Mouse (Mus musculus): ENCODE measurements around the gene Ahdc1. TPM values are rescaled to one million over a fixed set of nuclear protein-coding genes. Genes with fewer than 3 reads are reported as not detected.

Gene Ahdc1
- polyA plus RNA-seq, 1 experiment from 2014 or later, result 12.6 TPM

GRCm38 (mm10) chr4:133045771-133046474 is 34.9 kb downstream of the Ahdc1 start:
- H3K4me2 ChIP-seq (replicated peaks), result peak overlapping the region; percentile 41; the same call in 1 of the 2 replicates
- no peaks in the 10 kb centered on the region for H3K36me3 ChIP-seq
- peaks cover 100% of the 10 kb centered on the region for H3K4me1 ChIP-seq (replicated peaks)
- ATAC-seq, result no peak
- H3K9me3 ChIP-seq, result no peaks in the 10 kb centered on the region
- no peaks in the 10 kb centered on the region for H3K27me3 ChIP-seq
- H3K9ac ChIP-seq (replicated peaks), result peak overlapping the region; percentile 59
- 30% methylated on average over 11 of the region's 11 CpGs for WGBS
- no peak overlapping the region for H3K4me3 ChIP-seq (replicated peaks)
- peak overlapping the region; percentile 93 for H3K27ac ChIP-seq

- Histone ChIP-seq H3K27me3 (no peaks in the 10 kb centered on the region), H3K4me2 (replicated peaks) (peak overlapping the region; percentile 41), H3K9me3 (no peaks in the 10 kb centered on the region), H3K27ac (peak overlapping the region; percentile 93), H3K4me3 (replicated peaks) (peak overlapping the region; percentile 5; the same call in 1 of the 2 replicates), H3K4me1 (replicated peaks) (peaks cover 100% of the 10 kb centered on the region), H3K36me3 (no peaks in the 10 kb centered on the region), H3K9ac (replicated peaks) (peak overlapping the region; percentile 59)
- 22% methylated on average over 12 of the region's 12 CpGs for WGBS
- peak; percentile 27 for ATAC-seq
These were observed 35.8 kb downstream of the Ahdc1 start for GRCm38 (mm10) chr4:133046691-133047352.

- peak; percentile 55 for ATAC-seq
- peak overlapping the region; percentile 5; the same call in 1 of the 2 replicates for H3K4me3 ChIP-seq (replicated peaks)
- H3K9ac ChIP-seq (replicated peaks), result peak overlapping the region; percentile 59
- H3K4me2 ChIP-seq (replicated peaks), result peak overlapping the region; percentile 41
- 4% methylated on average over 16 of the region's 16 CpGs for WGBS
- no peaks in the 10 kb centered on the region for H3K36me3 ChIP-seq
- H3K4me1 ChIP-seq (replicated peaks), result peaks cover 100% of the 10 kb centered on the region
- H3K9me3 ChIP-seq, result no peaks in the 10 kb centered on the region
- H3K27me3 ChIP-seq, result no peaks in the 10 kb centered on the region
- H3K27ac ChIP-seq, result peak overlapping the region; percentile 93
These were observed 36.5 kb downstream of the Ahdc1 start for GRCm38 (mm10) chr4:133047353-133048105.

GRCm38 (mm10) chr4:133049071-133049920 is 38.2 kb downstream of the Ahdc1 start:
- H3K36me3 ChIP-seq, result peaks cover 2% of the 10 kb centered on the region; the same call in 1 of the 2 replicates
- H3K4me2 ChIP-seq (replicated peaks), result no peak overlapping the region
- H3K27ac ChIP-seq, result peak overlapping the region; percentile 93
- H3K9me3 ChIP-seq, result no peaks in the 10 kb centered on the region
- H3K9ac ChIP-seq (replicated peaks), result 0 out of 2 replicates have a peak overlapping the region, but pooled peaks have one; percentile 36
- no peak overlapping the region for H3K4me3 ChIP-seq (replicated peaks)
- WGBS, result 61% methylated on average over 19 of the region's 19 CpGs
- peaks cover 93% of the 10 kb centered on the region for H3K4me1 ChIP-seq (replicated peaks)
- no peaks in the 10 kb centered on the region for H3K27me3 ChIP-seq
- ATAC-seq, result no peak

GRCm38 (mm10) chr4:133050196-133050836 is 39.3 kb downstream of the Ahdc1 start:
- Histone ChIP-seq H3K9me3 (no peaks in the 10 kb centered on the region), H3K4me3 (replicated peaks) (no peak overlapping the region), H3K4me2 (replicated peaks) (no peak overlapping the region), H3K4me1 (replicated peaks) (peaks cover 86% of the 10 kb centered on the region), H3K27ac (no peak overlapping the region), H3K9ac (replicated peaks) (no peak overlapping the region), H3K27me3 (no peaks in the 10 kb centered on the region), H3K36me3 (peaks cover 9% of the 10 kb centered on the region)
- ATAC-seq, result no peak
- 59% methylated on average over 9 of the region's 9 CpGs for WGBS

- Histone ChIP-seq H3K4me3 (replicated peaks) (no peak overlapping the region), H3K9ac (replicated peaks) (peak overlapping the region; percentile 30), H3K36me3 (peaks cover 14% of the 10 kb centered on the region), H3K4me2 (replicated peaks) (no peak overlapping the region), H3K4me1 (replicated peaks) (peaks cover 86% of the 10 kb centered on the region), H3K27me3 (no peaks in the 10 kb centered on the region), H3K27ac (peak overlapping the region; percentile 73), H3K9me3 (no peaks in the 10 kb centered on the region)
- ATAC-seq, result no peak
- WGBS, result 88% methylated on average over 6 of the region's 6 CpGs
These were observed 39.9 kb downstream of the Ahdc1 start for GRCm38 (mm10) chr4:133050837-133051549.

- ATAC-seq, result no peak
- H3K4me2 ChIP-seq (replicated peaks), result peak overlapping the region; percentile 22; the same call in 1 of the 2 replicates
- 42% methylated on average over 14 of the region's 14 CpGs for whole genome bisulfite sequencing
These were observed 40.4 kb downstream of the Ahdc1 start for GRCm38 (mm10) chr4:133051550-133051865.

GRCm38 (mm10) chr4:133052029-133052745 is 41.1 kb downstream of the Ahdc1 start:
- ATAC-seq, result no peak
- H3K27ac ChIP-seq, result peak overlapping the region; percentile 73
- H3K9me3 ChIP-seq, result no peaks in the 10 kb centered on the region
- no peaks in the 10 kb centered on the region for H3K27me3 ChIP-seq
- no peak overlapping the region for H3K4me3 ChIP-seq (replicated peaks)
- 35% methylated on average over 6 of the region's 6 CpGs for WGBS
- peaks cover 14% of the 10 kb centered on the region for H3K36me3 ChIP-seq
- peaks cover 81% of the 10 kb centered on the region for H3K4me1 ChIP-seq (replicated peaks)
- peak overlapping the region; percentile 30 for H3K9ac ChIP-seq (replicated peaks)
- peak overlapping the region; percentile 22; the same call in 1 of the 2 replicates for H3K4me2 ChIP-seq (replicated peaks)

More at GRCm38 (mm10) chr4:133051550-133051865, 40.4 kb downstream of the Ahdc1 start:
- Histone ChIP-seq H3K4me1 (replicated peaks) (peaks cover 86% of the 10 kb centered on the region), H3K27me3 (no peaks in the 10 kb centered on the region), H3K4me3 (replicated peaks) (no peak overlapping the region), H3K36me3 (peaks cover 14% of the 10 kb centered on the region), H3K9me3 (no peaks in the 10 kb centered on the region), H3K9ac (replicated peaks) (peak overlapping the region; percentile 30), H3K27ac (peak overlapping the region; percentile 73)

DNA sequence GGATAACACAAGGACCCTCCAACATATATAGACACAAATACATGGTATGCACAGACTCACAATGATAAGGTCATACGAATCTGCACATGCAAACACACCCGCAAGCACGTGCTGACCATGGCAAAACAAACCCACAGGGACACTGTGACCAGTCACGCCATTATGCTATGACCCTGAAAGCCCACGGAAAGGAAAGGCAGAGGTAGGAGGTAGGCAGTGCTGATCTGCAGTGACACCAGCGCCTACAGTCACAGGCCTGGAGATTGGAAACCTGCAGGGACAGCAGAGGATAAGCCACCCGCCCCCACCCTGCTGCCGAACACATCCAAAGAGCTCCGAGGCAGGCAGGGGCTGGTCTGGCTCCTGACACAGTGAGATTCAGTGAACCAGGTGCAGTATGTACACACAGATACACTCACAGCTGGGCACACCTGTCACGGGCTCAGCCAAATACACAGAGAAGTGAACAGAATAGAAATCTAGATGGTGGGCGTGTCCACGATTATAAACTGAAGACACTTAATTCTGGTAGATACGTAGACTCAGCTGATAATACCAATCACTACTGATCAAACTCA is 42.0 kb downstream of the Ahdc1 start:
- Histone ChIP-seq H3K27me3 (no peaks in the 10 kb centered on the region), H3K9ac (replicated peaks) (no peak overlapping the region), H3K36me3 (peaks cover 14% of the 10 kb centered on the region), H3K4me1 (replicated peaks) (peaks cover 81% of the 10 kb centered on the region), H3K4me2 (replicated peaks) (no peak overlapping the region), H3K4me3 (replicated peaks) (no peak overlapping the region), H3K9me3 (no peaks in the 10 kb centered on the region), H3K27ac (peak overlapping the region; percentile 73)
- whole genome bisulfite sequencing, result 78% methylated on average over 13 of the region's 13 CpGs
- no peak for ATAC-seq

GRCm38 (mm10) chr4:133054530-133054929 is 43.5 kb downstream of the Ahdc1 start:
- Histone ChIP-seq H3K4me3 (replicated peaks) (no peak overlapping the region), H3K27me3 (no peaks in the 10 kb centered on the region), H3K4me2 (replicated peaks) (no peak overlapping the region), H3K9me3 (no peaks in the 10 kb centered on the region), H3K27ac (no peak overlapping the region), H3K4me1 (replicated peaks) (peaks cover 81% of the 10 kb centered on the region), H3K9ac (replicated peaks) (no peak overlapping the region), H3K36me3 (peaks cover 14% of the 10 kb centered on the region)
- 86% methylated on average over 6 of the region's 6 CpGs for WGBS
- ATAC-seq, result no peak
